Mouse (Mus musculus): ENCODE data around the gene Tax1bp1. TPM values are rescaled to one million over a fixed set of nuclear protein-coding genes. Genes with fewer than 3 reads are reported as not detected.

Gene Tax1bp1
- polyA plus RNA-seq, 1 experiment from 2014 or later: 104 TPM

- WGBS: 51% methylated on average over 6 of the region's 6 CpGs
- peak overlapping the region; percentile 40; the same call in 1 of the 2 replicates for H3K27ac ChIP-seq (replicated peaks)
- H3K4me1 ChIP-seq: peaks cover 54% of the 10 kb centered on the region
- H3K27me3 ChIP-seq (replicated peaks): no peaks in the 10 kb centered on the region
- H3K4me3 ChIP-seq: no peak overlapping the region
- H3K9ac ChIP-seq: no peak overlapping the region
- H3K36me3 ChIP-seq: no peaks in the 10 kb centered on the region
- H3K9me3 ChIP-seq: no peaks in the 10 kb centered on the region
- no peak; the same call in 1 of the 2 replicates for ATAC-seq (ENCODE audit: extremely low read depth, insufficient number of reproducible peaks, low FRiP score, low TSS enrichment)
- H3K4me2 ChIP-seq: no peak overlapping the region
Observed at GRCm38 (mm10) chr6:52797252-52797800, 83.8 kb downstream of the Tax1bp1 start.

- Histone ChIP-seq H3K9ac (no peak overlapping the region), H3K9me3 (no peaks in the 10 kb centered on the region), H3K4me1 (peaks cover 21% of the 10 kb centered on the region), H3K27me3 (replicated peaks) (no peaks in the 10 kb centered on the region), H3K4me2 (no peak overlapping the region), H3K36me3 (no peaks in the 10 kb centered on the region), H3K4me3 (no peak overlapping the region), H3K27ac (replicated peaks) (no peak overlapping the region)
- ATAC-seq (ENCODE audit: extremely low read depth, insufficient number of reproducible peaks, low FRiP score, low TSS enrichment): no peak
- WGBS: 63% methylated on average over 9 of the region's 9 CpGs
Observed at GRCm38 (mm10) chr6:52802181-52802580, 88.7 kb downstream of the Tax1bp1 start.

- no peak overlapping the region for H3K4me3 ChIP-seq
- peaks cover 11% of the 10 kb centered on the region for H3K4me1 ChIP-seq
- no peaks in the 10 kb centered on the region for H3K9me3 ChIP-seq
- no peak for ATAC-seq (ENCODE audit: extremely low read depth, insufficient number of reproducible peaks, low FRiP score, low TSS enrichment)
- H3K27ac ChIP-seq (replicated peaks): no peak overlapping the region
- no peaks in the 10 kb centered on the region for H3K36me3 ChIP-seq
- no peak overlapping the region for H3K9ac ChIP-seq
- no peak overlapping the region for H3K4me2 ChIP-seq
- H3K27me3 ChIP-seq (replicated peaks): no peaks in the 10 kb centered on the region
- 93% methylated on average over 3 of the region's 3 CpGs for WGBS
Observed at GRCm38 (mm10) chr6:52805237-52805856, 91.8 kb downstream of the Tax1bp1 start.

Other genes starting within 250 kb of the Tax1bp1 start
- gene Hibadh, start 73.3 kb upstream of the Tax1bp1 start, polyA plus RNA-seq (2015; fragmentation: Nextera tagmentation; extraction: Ambion mirVana): 115 and 127 TPM in 2 replicates

Measured in heart, embryonic 13.5 days (tissue).